Mouse (Mus musculus) stomach, embryonic 15.5 days (tissue): ENCODE results near the gene Fbln1. TPM values are rescaled to one million over a fixed set of nuclear protein-coding genes. Genes with fewer than 3 reads are reported as not detected.

ENCODE experiments used
- ATAC-seq: fragments of 200-750 bp; cut with Nextera tagmentation; 2 replicates; pipeline ENCODE4 v1.8.0; 2017; ENCODE audit warnings: low read depth, moderate number of reproducible peaks, moderate TSS enrichment; ENCODE audit not compliant: insufficient read depth, low FRiP score
- H3K27ac ChIP-seq: fragments of 300-500 bp; sonication (generic); 2 replicates; pipeline ENCODE4 v1.5.1; 2015; ENCODE audit warnings: mild to moderate bottlenecking, inconsistent platforms
- H3K27me3 ChIP-seq: fragments of 300-500 bp; sonication (generic); replicated peaks from 2 replicates; pipeline ENCODE4 v1.6.1; 2015; ENCODE audit warnings: inconsistent platforms
- H3K36me3 ChIP-seq: fragments of 300-500 bp; sonication (generic); 2 replicates; pipeline ENCODE4 v1.6.1; 2015; ENCODE audit warnings: inconsistent platforms
- H3K4me1 ChIP-seq: fragments of 300-500 bp; sonication (generic); 2 replicates; pipeline ENCODE4 v1.6.1; 2015; ENCODE audit warnings: inconsistent platforms
- H3K4me2 ChIP-seq: fragments of 300-500 bp; sonication (generic); 2 replicates; pipeline ENCODE4 v1.6.1; 2015; ENCODE audit warnings: mild to moderate bottlenecking, inconsistent platforms
- H3K4me3 ChIP-seq: fragments of 300-500 bp; sonication (generic); replicated peaks from 2 replicates; pipeline ENCODE4 v1.5.1; 2015; ENCODE audit warnings: inconsistent platforms
- H3K9ac ChIP-seq: fragments of 300-500 bp; sonication (generic); 2 replicates; pipeline ENCODE4 v1.6.1; 2015; ENCODE audit warnings: inconsistent platforms
- H3K9me3 ChIP-seq: fragments of 300-500 bp; sonication (generic); 2 replicates; pipeline ENCODE4 v1.6.1; 2016; ENCODE audit warnings: inconsistent platforms
- WGBS: fragments of 180-500 bp; shearing (Covaris S2); methylation state at CpG from one replicate; pipeline ENCODE4 v1.1.7; 2015; 5-methylcytosine and 5-hydroxymethylcytosine counted together
- polyA plus RNA-seq: library from polyadenylated mRNA; unstranded; fragments of >200 nt; fragmentation: Nextera tagmentation; extraction: Ambion mirVana; gene quantifications from 2 replicates; pipeline ENCODE4 v1.2.1, GENCODE M21; 2015

Gene Fbln1
- polyA plus RNA-seq, 1 experiment from 2014 or later: 235 TPM

GRCm38 (mm10) chr15:85244414-85245161 lies 38.8 kb downstream of the Fbln1 start:
- no peak overlapping the region for H3K4me2 ChIP-seq
- no peaks in the 10 kb centered on the region for H3K27me3 ChIP-seq
- no peak overlapping the region for H3K4me3 ChIP-seq
- ATAC-seq: no peak
- H3K9ac ChIP-seq: no peak overlapping the region
- WGBS: 88% methylated on average over 13 of the region's 13 CpGs
- peaks cover 43% of the 10 kb centered on the region for H3K36me3 ChIP-seq
- H3K27ac ChIP-seq: no peak overlapping the region
- no peaks in the 10 kb centered on the region for H3K4me1 ChIP-seq
- H3K9me3 ChIP-seq: no peaks in the 10 kb centered on the region

GRCm38 (mm10) chr15:85245241-85246010 lies 39.7 kb downstream of the Fbln1 start:
- no peak overlapping the region for H3K9ac ChIP-seq
- no peaks in the 10 kb centered on the region for H3K9me3 ChIP-seq
- 89% methylated on average over 5 of the region's 5 CpGs for WGBS
- H3K36me3 ChIP-seq: peaks cover 36% of the 10 kb centered on the region
- no peak for ATAC-seq
- no peak overlapping the region for H3K27ac ChIP-seq
- H3K4me3 ChIP-seq: no peak overlapping the region
- no peaks in the 10 kb centered on the region for H3K27me3 ChIP-seq
- H3K4me2 ChIP-seq: no peak overlapping the region
- H3K4me1 ChIP-seq: no peaks in the 10 kb centered on the region

GRCm38 (mm10) chr15:85246016-85246415 lies 40.3 kb downstream of the Fbln1 start:
- no peak overlapping the region for H3K4me3 ChIP-seq
- no peak overlapping the region for H3K9ac ChIP-seq
- no peak for ATAC-seq
- 93% methylated on average over 5 of the region's 5 CpGs for WGBS
- peaks cover 40% of the 10 kb centered on the region for H3K36me3 ChIP-seq
- no peak overlapping the region for H3K4me2 ChIP-seq
- no peaks in the 10 kb centered on the region for H3K27me3 ChIP-seq
- no peaks in the 10 kb centered on the region for H3K9me3 ChIP-seq
- no peak overlapping the region for H3K27ac ChIP-seq
- no peaks in the 10 kb centered on the region for H3K4me1 ChIP-seq

GRCm38 (mm10) chr15:85246936-85247335 lies 41.2 kb downstream of the Fbln1 start:
- Histone ChIP-seq H3K4me3 (no peak overlapping the region), H3K4me1 (no peaks in the 10 kb centered on the region), H3K9ac (no peak overlapping the region), H3K4me2 (no peak overlapping the region), H3K27ac (no peak overlapping the region), H3K9me3 (no peaks in the 10 kb centered on the region), H3K36me3 (peaks cover 40% of the 10 kb centered on the region), H3K27me3 (no peaks in the 10 kb centered on the region)
- ATAC-seq: no peak
- WGBS: 77% methylated on average over 6 of the region's 6 CpGs

- WGBS: 86% methylated on average over 5 of the region's 5 CpGs
- H3K4me2 ChIP-seq: no peak overlapping the region
- H3K9me3 ChIP-seq: no peaks in the 10 kb centered on the region
- no peak overlapping the region for H3K4me3 ChIP-seq
- no peak overlapping the region for H3K9ac ChIP-seq
- H3K36me3 ChIP-seq: peaks cover 42% of the 10 kb centered on the region
- no peak for ATAC-seq
- no peaks in the 10 kb centered on the region for H3K4me1 ChIP-seq
- H3K27ac ChIP-seq: no peak overlapping the region
- H3K27me3 ChIP-seq: no peaks in the 10 kb centered on the region
Observed at GRCm38 (mm10) chr15:85248311-85248710, 42.6 kb downstream of the Fbln1 start.

GRCm38 (mm10) chr15:85249252-85249651 lies 43.5 kb downstream of the Fbln1 start:
- no peaks in the 10 kb centered on the region for H3K27me3 ChIP-seq
- ATAC-seq: no peak
- 54% methylated on average over 5 of the region's 5 CpGs for WGBS
- H3K4me1 ChIP-seq: no peaks in the 10 kb centered on the region
- H3K9me3 ChIP-seq: no peaks in the 10 kb centered on the region
- H3K4me2 ChIP-seq: no peak overlapping the region
- H3K4me3 ChIP-seq: no peak overlapping the region
- no peak overlapping the region for H3K9ac ChIP-seq
- H3K36me3 ChIP-seq: peaks cover 34% of the 10 kb centered on the region
- H3K27ac ChIP-seq: no peak overlapping the region

DNA sequence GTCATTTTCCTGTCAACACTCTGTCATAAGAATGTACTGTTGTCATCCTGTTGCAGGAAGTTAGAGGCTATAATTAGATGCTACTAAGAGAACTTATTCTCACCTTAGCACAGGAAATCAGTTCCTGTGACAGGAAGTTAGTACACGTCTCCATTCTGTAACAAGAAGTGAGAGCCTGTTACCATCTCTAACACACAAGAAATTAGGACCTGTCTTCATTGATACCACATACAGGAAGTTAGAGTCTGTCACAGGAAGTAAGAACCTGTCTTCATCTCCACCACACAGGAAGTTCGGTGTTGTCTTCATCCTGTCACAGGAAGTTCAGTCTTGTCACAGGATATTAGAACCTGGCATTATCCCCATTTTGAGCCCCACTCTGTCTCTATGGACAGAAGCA lies 44.7 kb downstream of the Fbln1 start:
- no peak overlapping the region for H3K9ac ChIP-seq
- no peak overlapping the region for H3K4me3 ChIP-seq
- WGBS: 84% methylated on average over 2 of the region's 2 CpGs
- no peak for ATAC-seq
- no peaks in the 10 kb centered on the region for H3K9me3 ChIP-seq
- H3K36me3 ChIP-seq: peaks cover 22% of the 10 kb centered on the region
- no peak overlapping the region for H3K27ac ChIP-seq
- no peaks in the 10 kb centered on the region for H3K27me3 ChIP-seq
- no peak overlapping the region for H3K4me2 ChIP-seq
- H3K4me1 ChIP-seq: no peaks in the 10 kb centered on the region

DNA sequence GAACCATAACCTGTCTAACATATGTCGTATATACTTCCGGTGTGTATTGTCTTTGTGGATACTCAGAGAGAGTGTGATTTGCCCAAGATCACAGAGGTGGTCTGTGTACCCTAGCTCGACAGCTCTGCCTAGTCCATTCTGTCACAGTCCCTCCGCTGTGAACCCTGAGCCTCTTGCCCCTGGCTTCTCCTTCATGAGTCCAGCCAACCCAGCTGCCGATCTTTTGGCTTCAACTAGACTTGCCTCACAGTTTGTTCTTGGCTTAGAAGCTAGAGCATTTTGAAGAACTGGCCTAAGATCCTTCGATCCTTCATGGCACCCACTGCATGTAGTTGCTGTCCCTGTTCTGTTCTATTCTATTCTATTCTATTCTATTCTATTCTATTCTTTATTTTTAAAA lies 46.7 kb downstream of the Fbln1 start:
- no peaks in the 10 kb centered on the region for H3K4me1 ChIP-seq
- H3K4me2 ChIP-seq: no peak overlapping the region
- 91% methylated on average over 6 of the region's 6 CpGs for WGBS
- H3K36me3 ChIP-seq: peaks cover 23% of the 10 kb centered on the region
- H3K27me3 ChIP-seq: no peaks in the 10 kb centered on the region
- no peaks in the 10 kb centered on the region for H3K9me3 ChIP-seq
- ATAC-seq: no peak
- no peak overlapping the region for H3K4me3 ChIP-seq
- H3K27ac ChIP-seq: no peak overlapping the region
- H3K9ac ChIP-seq: no peak overlapping the region

GRCm38 (mm10) chr15:85257775-85258429 lies 52.2 kb downstream of the Fbln1 start:
- Histone ChIP-seq H3K9ac (no peak overlapping the region), H3K4me1 (no peaks in the 10 kb centered on the region), H3K4me3 (no peak overlapping the region), H3K4me2 (no peak overlapping the region), H3K27me3 (no peaks in the 10 kb centered on the region), H3K9me3 (no peaks in the 10 kb centered on the region), H3K36me3 (peaks cover 7% of the 10 kb centered on the region; the same call in 1 of the 2 replicates), H3K27ac (no peak overlapping the region)
- ATAC-seq: no peak
- 72% methylated on average over 6 of the region's 6 CpGs for WGBS

DNA sequence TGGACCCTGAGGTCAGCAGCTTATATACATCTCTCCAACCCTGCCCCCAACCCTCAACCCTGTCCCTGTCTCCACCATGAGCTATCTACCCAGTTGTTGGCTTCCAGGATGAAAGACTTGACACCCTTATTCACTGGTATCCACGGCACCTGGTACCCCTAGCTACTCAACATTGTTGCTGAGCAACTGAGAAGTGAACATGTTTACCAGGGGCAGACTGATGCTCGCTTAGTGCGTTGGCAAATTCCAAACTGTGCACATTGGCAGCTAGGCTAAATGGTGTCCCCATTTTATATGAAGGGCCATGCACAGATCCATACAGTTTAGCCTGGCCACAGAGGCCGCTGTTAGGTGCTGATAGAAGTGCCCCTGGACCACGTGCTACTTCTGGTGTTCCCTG lies 57.1 kb downstream of the Fbln1 start:
- peaks cover 15% of the 10 kb centered on the region for H3K36me3 ChIP-seq

GRCm38 (mm10) chr15:85266729-85267434 lies 61.1 kb downstream of the Fbln1 start:
- H3K4me2 ChIP-seq: no peak overlapping the region
- no peak overlapping the region for H3K9ac ChIP-seq
- ATAC-seq: no peak
- H3K36me3 ChIP-seq: peaks cover 12% of the 10 kb centered on the region; the same call in 1 of the 2 replicates
- H3K4me3 ChIP-seq: no peak overlapping the region
- no peaks in the 10 kb centered on the region for H3K27me3 ChIP-seq
- 43% methylated on average over 14 of the region's 14 CpGs for WGBS
- no peaks in the 10 kb centered on the region for H3K9me3 ChIP-seq
- no peaks in the 10 kb centered on the region for H3K4me1 ChIP-seq
- H3K27ac ChIP-seq: no peak overlapping the region

More for the DNA sequence above, 57.1 kb downstream of the Fbln1 start:
- no peak overlapping the region for H3K9ac ChIP-seq
- H3K27ac ChIP-seq: no peak overlapping the region
- ATAC-seq: no peak
- no peaks in the 10 kb centered on the region for H3K4me1 ChIP-seq
- no peaks in the 10 kb centered on the region for H3K9me3 ChIP-seq
- H3K27me3 ChIP-seq: no peaks in the 10 kb centered on the region
- H3K4me3 ChIP-seq: no peak overlapping the region
- WGBS: 84% methylated on average over 5 of the region's 5 CpGs
- H3K4me2 ChIP-seq: no peak overlapping the region
